Mouse (Mus musculus) C2C12 (cell line): Measurements from ENCODE around the gene Rab3gap2.

Source experiments
- CEBPB ChIP-seq: IDR thresholded peaks from one replicate; pipeline ENCODE4 v1.6.1; 2011; ENCODE audit warnings: low read depth, mild to moderate bottlenecking, control low read depth, moderate library complexity
- CTCF ChIP-seq: IDR thresholded peaks from one replicate; pipeline ENCODE4 v1.5.1; 2011; ENCODE audit not compliant: control insufficient read depth, insufficient read depth, insufficient read length
- FOSL1 ChIP-seq: IDR thresholded peaks from one replicate; pipeline ENCODE4 v1.8.0; 2011; ENCODE audit warnings: mild to moderate bottlenecking, low read length; ENCODE audit not compliant: poor library complexity, insufficient read depth, severe bottlenecking
- MAX ChIP-seq: IDR thresholded peaks from one replicate; pipeline ENCODE4 v1.6.1; 2011; ENCODE audit warnings: mild to moderate bottlenecking, control low read depth
- MYOD1 ChIP-seq: IDR thresholded peaks from one replicate; pipeline ENCODE4 v1.6.1; 2011; ENCODE audit warnings: low read depth; ENCODE audit not compliant: control insufficient read depth, insufficient read length
- MYOG ChIP-seq: IDR thresholded peaks from one replicate; pipeline ENCODE4 v1.6.1; 2011; ENCODE audit not compliant: control insufficient read depth, insufficient read length; ENCODE audit errors: extremely low read depth
- USF1 ChIP-seq: IDR thresholded peaks from one replicate; pipeline ENCODE4 v1.6.1; 2011; ENCODE audit warnings: low read depth, mild to moderate bottlenecking, control low read depth, moderate library complexity

GRCm38 (mm10) chr1:185292646-185293360, 88.9 kb downstream of the Rab3gap2 start:
- TF ChIP-seq CTCF, result no peak
- no peak for TF ChIP-seq MAX
- no peak for TF ChIP-seq CEBPB
- TF ChIP-seq MYOG, result no peak
- TF ChIP-seq USF1, result no peak
- TF ChIP-seq FOSL1, result no peak
- no peak for TF ChIP-seq MYOD1
